Mouse (Mus musculus) cerebellum, adult 9-10 months (tissue): Measurements from ENCODE around the gene Cactin.

Experiments
- DNase-seq: peaks from one replicate; pipeline ENCODE4 v3.0.0; 2022

The Cactin gene

DNA sequence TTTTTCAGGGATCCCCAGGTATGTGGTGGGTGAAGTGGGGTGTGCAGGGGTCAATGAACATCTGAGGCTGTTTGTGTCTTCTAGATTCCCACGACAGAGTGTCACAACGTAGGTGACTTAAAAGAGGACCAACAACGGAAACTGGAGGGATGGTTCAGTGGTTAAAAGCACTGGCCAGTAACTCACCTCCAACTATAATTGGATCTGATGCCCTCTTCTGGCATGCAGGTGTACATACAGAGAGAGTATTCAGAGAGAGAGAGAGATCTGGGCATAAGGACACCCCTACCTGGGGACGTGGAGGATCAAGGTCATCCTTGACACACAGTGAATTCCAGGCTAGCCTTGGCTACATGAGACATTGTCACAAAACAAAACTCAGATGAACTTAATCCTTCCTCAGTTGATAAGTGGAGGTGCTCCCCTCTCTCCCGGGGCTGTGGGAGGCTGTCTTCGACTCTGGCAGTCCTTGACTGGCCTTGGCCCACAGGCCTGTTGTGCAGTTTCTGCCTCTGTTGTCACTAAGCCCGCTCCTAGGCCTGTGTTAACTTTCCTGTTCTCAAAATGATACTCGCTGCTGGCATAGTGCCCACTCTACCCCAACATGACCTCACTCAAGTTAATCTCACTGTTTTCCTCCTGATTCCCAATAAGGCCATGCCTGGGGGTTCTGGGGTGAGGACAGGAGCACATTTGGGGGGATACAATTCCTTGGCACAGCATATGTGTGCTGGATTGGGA, 23.7 kb downstream of the Cactin start:
- DNase-seq, result peak; percentile 47

DNA sequence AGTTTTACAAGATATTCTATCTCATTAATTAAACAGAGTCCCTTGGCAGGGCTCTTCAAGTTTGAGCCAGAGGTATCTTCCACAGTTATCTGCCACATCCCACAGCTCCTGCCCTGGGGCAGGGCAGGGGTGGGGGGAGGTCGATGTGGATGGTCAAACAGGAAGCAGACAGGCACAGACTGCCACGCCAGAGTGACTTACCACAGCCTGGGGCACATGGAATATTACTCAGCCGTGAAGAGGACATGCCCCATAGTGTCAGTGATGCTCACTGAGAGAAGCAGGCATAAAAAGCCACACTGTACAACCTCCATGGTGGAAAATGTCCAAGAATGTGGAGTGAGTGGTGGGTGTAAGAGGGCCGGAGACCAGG, 24.2 kb downstream of the Cactin start:
- DNase-seq, result no peak

DNA sequence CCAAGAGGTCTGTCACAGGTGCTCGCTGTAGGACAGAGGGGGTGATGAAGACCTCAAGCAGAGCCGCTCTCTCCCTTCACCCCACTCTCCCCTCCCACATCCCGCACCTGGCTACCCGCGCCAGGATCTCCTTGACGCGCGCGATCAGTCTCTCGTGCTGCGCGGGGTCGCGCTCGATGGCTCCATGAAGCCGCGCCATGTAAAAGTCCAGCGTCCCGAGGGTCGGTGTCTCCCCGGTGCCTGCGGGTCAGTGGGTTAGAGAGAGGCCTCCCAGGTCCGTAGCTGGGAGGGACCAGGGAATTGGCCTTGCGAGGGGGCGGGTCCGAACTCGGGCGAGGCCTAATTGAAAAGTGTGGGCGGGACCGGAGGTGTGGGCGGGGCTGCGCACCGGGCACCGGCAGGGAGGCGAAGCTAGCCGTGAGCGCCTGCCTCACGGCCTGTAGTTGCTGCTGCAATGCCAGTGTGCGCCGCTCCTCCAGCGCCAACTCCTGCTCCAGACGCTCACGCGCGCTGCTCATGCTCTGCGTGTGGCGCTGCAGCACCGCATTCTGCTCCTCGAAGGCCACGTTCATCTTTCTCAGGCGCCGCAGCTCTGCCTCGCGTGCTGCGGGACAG, 25.7 kb downstream of the Cactin start:
- DNase-seq, result peak; percentile 25

DNA sequence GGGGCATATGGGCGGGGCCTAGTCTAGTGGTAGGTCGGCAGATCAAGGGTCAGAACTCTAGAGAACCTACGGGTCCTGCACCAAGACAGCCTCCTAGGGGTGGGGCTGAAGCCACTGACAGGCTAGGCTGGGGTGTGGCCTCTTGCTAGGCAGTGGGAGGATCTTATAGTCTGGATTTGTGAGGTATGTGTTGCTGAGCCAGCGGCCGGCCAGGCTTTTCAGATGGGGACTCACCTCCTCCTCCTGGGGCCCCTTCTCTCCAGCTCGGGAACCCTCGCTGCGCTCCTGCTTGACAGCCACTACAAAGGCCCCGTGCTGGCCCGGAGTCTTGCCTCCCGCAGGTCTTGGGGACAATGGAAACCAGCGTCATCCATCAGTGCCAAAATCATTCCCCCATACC, 28.2 kb downstream of the Cactin start:
- peak; percentile 50 for DNase-seq

DNA sequence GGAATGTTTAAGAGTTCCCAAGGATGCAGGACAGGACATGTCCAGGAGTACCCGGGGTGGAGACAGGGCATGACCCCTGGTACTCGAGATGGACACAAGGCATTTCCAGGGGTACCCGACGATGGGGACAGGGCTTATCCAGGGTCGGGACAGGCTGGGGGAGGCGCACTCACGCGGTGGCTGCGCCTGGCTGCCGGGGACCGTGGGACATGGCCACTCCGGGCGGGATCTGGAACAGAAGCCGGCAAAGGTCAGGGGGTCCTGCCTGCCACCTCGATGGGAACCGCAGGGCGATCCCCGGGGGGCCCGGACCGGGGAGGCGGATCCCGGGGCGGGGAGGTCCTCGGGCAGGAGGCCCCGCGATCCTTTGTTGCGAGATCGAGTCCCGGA, 29.1 kb downstream of the Cactin start:
- DNase-seq, result peak; percentile 67

DNA sequence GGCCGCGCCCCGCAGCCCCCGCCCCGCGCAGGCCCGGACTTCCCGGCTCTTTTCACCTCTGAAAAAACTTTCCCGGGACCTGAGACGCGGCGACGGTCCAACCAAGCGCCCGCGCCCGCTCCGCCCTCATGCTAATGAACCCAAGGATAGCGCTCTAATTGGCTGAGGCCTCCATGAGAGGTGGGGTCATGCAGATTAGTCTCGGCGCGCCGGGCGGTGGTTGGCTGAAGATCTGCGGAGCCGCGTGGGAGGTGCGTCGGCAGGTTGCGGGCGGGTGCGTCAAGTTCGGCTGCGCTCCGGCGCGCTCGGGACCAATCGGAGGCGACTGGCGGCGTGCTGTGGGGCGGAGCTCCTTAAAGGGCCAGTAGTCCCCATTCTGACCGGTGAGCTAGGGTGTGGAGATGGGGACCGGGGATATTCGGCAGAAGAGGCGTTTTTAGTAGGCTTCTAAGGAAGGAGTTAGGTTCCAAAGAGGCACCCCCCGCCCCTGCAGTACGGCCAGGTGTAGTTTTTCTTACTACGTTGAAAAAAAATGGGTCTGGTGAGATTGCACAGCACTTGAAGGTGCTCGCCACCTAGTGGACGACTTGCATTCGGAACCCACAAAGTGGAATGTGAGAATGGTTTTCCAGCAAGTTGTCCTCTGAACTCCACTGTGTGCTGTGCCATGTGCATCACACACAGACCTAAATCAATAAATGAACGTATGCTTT, 29.6 kb downstream of the Cactin start, which contains the start of gene Hmg20b:
Gene Hmg20b, minus strand, starts transcription at position 130 of the 713 bp plus-strand sequence.
- peak; percentile 99 for DNase-seq

DNA sequence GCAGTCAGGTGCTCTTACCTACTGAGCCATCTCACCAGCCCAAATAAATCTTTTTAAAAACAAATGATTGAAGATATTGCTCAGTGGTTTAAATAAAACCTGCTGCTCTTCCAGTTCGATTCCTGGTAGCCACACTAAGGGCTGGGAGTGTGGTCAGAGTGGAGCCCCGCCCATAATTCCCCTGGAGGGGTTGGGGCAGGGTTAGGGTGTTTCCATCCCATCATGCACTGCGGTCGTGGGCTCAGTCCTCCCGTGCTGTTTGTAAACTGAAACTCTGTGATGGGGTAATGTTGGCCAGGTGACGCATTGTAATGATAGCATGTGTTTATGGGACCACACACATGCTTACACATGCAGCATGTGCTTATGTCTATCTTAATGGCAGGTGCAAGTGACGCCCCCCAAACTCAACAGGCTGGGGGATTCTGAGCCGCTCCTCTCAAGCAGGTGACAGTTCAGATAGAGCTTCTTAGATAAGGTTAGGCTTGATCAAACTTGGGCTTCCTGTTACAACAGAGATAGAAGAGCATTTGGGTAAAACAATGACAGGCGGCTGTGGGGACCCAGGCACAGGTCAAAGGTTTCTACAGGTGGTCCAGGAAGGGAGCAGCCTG, 30.9 kb downstream of the Cactin start:
- peak; percentile 51 for DNase-seq

DNA sequence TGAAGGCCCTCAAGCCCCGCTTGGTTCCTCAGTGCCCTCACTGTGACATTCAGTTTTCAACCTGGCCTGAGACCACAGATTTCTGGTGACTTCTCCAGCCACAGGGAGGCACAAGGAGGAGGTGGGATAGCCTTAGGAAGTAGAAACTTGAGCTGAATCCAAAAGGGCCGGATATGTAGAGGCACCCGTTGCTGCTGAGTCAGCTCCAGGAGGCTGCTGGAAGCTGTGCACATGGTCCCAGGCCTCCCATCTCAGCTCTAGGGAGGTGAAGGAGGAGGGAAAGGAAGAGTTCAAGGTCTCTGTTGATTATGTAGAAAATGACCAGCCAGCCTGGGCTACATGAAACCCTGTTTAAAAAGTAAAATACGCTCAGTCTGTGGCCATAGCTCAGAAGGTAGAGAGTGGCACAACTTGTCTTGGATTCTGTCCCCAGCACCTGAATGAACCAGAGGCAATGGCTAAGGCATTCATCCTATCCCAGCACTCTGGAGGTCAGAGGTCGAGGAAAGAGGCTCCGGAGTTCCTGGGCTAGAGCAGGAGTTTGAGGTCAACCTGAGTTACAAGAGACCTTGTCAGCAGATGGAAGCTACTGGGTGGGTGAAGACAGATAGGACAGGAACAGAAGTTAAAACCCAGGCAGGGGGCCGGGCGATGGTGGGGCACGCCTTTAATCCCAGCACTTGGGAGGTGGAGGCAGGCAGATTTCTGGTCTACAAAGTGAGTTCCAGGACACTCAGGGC, 34.0 kb downstream of the Cactin start:
- DNase-seq, result peak; percentile 38

DNA sequence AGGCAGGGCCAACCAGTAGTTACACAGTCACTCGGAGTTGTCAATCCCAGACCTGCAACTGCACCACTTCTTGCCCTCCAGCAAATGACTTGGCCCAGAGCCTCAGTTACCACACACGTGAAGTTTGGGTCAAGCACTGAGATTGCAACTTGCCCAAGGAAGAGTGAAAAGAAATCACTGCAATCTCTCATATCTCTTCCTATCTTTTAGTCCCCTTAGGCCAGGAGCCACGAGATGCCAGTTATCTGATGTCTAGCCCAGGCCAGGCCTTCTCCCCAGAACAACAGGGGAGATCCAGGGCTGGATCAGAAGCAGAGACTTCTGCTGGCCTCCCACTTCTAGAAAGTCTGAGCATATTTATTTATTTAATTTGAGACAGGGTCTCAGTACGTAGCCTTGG, 34.6 kb downstream of the Cactin start:
- DNase-seq, result peak; percentile 27

DNA sequence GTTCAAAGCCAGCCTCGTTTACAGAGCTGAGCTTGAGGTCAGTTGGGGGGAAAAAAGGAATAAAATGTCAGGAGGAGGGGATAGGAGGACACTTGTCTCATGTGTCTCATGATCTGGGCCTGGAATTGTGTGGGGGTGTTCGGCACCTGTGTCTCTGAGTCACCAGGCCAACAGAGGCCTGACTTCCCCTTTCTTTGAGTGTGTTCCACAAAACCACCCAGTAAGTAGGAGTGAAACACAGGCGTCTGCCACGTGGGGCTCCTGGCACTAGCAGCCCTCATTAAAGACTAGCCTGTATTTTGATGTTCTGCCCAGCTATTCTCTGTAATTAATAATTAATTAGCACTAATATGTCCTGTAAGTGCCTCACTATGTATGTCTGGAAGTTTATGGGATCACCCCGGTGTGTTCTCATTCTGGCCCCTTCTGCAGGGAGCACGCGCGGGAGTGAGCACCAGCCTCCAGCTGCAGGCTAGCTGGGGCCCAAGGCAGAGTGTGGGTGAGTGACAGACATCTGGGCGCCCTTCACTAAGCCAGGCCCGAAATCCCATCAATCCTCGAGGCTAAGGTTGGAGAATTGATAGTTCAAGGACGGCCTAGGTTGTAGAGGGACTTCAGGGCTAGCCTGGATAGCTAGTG, 35.6 kb downstream of the Cactin start:
- DNase-seq, result peak; percentile 43

DNA sequence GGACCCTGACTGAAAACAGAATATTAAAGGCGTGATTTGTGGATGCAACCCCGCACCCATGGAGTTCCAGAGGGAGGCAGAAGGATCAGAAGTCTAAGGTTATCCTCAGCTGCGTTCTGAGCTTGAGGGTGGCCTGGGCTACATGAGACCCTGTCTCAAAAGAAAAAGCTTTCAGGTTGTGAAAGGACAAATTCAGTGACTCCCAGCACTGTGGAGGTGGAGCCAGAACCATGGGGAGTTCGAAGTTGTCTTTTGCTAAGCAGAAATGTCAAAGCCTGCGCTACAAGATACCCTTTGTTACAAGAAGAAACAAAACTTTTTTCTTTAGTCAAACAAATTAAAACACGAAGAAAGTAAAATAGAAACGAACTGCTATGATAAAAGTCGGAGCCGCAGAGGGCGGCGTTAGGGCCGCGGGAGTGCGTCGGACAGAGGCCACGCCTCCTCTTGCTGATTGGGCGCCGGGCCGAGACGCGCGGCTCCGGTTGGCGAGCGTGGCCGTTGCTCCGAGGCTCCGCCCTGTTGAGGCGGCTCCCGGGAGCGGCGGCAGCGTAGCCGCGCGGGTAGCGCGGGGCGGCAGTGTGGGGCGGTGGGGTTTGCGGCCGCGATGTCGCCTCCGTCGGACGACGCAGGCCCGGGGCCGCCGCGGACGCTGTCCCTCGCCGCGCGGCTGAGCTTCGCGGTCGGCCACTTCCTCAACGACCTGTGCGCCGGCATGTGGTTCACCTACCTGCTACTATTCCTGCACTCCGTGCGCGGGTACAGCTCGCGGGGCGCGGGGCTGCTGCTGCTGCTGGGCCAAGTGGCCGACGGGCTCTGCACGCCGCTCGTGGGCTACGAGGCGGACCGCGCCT, 36.3 kb downstream of the Cactin start, which contains the start of gene Mfsd12:
Gene Mfsd12, plus strand, starts transcription at position 501 of the 854 bp plus-strand sequence.
- peak; percentile 85 for DNase-seq

DNA sequence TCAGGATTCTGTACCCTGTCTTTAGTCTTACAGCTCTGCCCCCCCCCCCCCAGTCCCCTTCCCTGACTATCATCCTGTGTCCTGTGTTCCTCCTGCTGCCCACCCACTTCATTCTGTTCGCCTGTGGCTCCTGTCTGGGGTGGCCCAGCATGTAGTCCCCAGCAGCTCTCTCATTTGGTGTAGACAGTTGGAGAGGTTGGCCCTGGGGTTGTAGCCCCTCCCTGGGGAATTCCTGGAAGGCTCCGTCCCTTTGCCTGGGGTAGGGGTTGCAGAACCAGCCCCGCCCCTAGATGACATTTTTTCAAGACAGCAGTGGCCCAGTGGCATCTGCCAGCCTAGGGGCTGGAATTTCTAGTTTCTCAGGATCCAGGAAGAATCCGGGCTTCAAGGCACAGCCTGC, 37.3 kb downstream of the Cactin start:
- DNase-seq, result no peak

DNA sequence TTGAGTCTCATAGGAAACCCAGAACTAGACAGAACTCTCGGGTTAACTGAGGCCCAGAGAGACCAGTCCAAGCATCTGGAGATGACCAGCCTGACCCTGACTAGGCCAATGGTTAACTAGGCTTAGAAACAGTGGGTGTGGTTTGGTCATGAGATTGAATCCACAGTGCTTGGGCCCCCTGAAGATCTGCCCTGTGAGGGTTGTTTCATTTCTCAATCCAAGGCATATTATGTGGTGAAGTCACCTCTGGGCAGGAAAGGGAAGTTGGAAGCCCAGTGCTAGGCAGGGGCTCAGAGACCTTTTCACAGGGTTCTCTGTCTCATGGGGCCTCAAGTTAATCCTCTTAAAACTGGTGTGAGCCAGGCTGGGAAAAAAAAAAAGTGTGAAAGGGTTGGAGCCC, 37.9 kb downstream of the Cactin start:
- DNase-seq, result no peak

DNA sequence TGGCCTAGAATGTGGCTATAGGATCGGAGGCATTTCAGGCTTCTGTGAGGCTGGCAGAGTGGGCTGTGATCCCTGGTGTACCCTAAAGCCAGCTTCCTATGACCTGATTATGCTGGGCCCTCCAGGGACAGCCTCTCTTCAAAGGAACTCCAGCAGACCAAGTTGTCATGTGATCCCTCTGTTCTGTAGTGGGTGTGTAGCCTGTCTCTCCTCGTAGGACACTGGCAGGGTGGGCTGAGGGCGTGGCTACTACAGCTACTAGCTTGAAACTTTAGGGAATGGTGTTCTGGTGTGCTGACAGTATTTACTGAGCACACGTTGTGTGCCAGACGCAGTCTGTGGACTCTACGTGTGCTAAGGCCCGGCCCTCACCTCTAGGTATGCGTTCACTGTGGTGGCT, 39.8 kb downstream of the Cactin start:
- DNase-seq, result no peak

DNA sequence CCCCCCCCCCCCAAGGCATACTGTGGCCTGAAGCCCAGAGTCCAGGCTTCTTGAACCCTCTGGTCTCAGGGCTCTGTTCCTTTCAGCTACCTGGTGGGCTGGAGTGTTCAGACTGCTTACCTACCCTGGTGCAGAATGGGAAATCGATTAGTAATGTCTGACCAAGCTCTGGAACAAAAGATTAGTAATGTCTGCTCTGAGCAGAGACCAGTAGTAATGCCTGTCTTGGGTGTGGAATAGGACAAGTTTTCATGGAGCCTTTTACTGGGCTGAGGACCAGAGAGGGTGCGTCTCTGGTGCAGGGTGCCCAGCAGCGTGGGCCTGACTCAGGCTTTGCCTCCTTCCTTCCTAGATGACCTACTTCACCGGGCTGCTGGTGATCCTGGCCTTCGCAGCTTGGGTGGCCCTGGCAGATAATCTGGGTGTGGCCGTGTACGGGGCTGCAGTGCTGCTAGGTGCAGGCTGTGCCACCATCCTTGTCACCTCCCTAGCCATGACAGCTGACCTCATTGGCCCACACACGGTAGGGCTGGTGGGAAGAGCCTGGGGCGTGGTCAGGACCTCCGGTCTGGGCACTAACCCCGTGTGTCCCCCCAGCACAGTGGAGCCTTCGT, 41.5 kb downstream of the Cactin start:
- DNase-seq, result no peak

DNA sequence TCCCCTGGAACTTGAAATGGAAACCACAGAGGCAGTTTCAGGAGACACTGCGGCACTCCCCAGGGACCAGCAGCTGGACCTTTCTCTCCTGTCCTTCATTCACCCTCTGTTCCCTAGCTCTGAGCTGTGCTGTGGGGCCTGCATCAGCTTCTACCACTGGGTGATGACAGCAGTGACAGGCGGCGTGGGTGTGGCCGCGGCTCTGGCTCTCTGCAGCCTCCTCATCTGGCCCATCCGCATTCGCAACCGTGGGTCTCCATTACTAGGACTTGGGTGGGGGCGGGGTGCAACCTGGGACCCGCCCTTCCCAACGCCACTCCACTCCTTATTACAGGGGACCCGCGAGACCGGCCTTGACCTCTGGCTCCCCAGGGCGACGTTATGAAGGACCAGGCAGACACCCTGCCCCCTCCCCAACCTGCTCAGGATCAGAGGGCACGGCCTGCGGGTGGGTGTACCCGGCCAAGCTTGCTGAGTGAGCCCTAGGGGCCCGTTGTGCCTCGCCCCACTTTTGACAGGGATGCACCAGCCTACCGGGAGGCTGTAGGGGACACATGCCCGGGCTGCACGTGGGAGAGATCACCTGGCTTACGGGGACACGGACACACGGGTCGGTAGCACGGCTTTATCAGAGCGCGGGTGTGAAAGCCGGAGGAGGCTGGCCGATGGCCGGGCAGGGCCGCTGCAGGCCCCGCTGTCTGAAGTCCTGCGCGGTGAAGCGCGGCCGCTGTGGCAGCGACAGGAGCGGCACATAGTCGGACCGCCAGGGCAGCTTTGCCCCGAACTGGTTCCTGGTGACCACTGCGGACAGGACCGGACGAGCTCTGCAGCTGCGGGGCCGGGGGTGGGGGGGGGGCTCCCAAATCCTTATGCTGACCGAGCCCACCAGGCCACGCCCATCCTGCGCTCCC, 42.8 kb downstream of the Cactin start:
- DNase-seq, result no peak

DNA sequence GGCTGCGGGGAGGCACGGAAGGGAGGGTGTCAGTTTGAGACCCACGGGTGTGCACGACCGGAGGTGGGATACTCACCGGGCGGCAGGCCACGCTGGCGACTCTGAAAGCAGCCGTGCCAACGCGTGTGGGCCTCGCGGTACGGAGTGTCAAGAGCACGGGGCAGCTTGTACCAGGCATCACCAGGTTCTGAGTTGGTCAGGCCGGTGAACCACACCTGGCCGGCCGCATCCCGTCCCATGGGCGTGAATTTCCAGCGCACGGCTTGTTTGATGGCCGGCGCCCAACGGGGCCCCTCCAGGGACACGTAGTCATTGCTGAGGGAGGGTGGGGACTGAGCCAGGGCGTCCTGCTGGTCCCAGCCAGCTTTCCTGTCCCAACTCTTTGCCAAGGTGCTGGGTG, 43.8 kb downstream of the Cactin start:
- no peak for DNase-seq

DNA sequence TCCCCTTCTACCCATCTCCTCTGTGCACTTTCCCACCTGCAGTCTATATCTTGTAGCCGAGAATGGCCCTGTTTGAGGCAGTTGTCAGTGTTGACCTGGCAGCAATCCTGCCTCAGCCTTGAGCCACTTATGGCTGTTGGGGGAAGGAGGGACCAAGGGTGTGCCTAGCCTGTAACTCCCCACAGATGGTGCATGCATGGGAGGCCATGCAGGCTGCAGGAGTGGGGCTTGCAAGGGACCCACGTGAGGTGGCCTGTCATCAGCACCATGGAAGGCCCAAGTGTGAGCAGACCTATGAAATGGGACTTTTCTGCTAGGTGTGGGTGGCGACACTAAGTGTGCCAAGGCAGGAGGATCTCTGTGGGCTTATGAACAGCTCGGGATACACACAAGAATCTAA, 44.2 kb downstream of the Cactin start:
- DNase-seq, result no peak

DNA sequence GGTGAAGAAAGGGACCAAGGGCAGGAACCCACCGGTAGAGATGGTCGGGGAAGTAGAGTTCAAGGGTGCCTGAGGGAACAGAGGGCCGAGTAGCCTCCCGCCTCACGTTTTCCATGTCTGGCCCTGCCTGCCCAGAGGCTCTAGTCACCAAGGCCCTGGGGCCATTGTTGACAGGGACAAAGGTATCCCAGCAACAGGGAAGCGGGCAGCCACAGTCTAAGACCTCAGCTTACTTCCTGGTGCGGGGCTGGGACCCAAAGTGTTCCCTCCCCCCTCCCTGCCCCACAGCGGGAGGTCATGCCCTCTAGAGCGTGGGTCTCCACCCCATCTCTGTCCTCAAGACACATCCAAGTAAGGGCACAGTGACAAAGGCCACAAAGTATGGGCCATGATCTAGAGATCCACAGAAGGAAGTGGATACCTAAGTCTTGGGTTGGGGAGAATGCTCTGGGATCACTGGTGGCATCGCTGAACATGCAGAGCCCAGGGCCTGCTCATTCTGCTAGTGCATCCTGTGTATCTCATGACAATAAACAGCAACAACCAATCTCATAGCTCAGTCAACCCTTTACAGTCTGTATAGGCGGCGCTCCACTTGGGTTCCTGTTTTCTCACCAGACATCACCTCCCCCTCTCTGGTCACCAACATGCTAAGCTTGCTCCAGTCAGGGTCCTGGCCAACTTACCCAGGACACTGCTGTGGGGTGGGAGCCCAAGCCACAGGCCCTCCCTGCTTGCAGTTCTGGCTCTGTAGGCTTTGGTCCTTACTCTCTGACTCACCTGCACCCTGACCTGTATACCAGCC, 45.0 kb downstream of the Cactin start, which contains the start of gene 4930404N11Rik:
Gene 4930404N11Rik, minus strand, starts transcription at position 145 of the 805 bp plus-strand sequence.
- DNase-seq, result no peak
